Mouse (Mus musculus): ENCODE results near the gene Mrpl4. TPM values are rescaled to one million over a fixed set of nuclear protein-coding genes. Genes with fewer than 3 reads are reported as not detected.
A peak's percentile ranks its signal among the peaks of the same experiment; 100 is the strongest.

Gene Mrpl4
- polyA plus RNA-seq, 1 experiment from 2014 or later: 91.4 TPM

MicroRNA genes within 50 kb of the gene (microRNA counts, 519-probe panel; counts per million panel counts)
- microRNA mmu-miR-1900: 4,826 counts per million, percentile 84 among the panel's probes with 10 or more counts

Small RNA genes within 50 kb of the gene (microRNA-seq; reads per million reads assigned to microRNA genes)
- not detected for gene Mir1900

Other genes with a start within 250 kb of the Mrpl4 start
- gene Col5a3, start 187.7 kb upstream of the Mrpl4 start, polyA plus RNA-seq (2016; fragmentation: Nextera tagmentation; extraction: Ambion mirVana): 0.02 and 0.06 TPM in 2 replicates
- not detected in 2 replicates for gene Rdh8, start 184.2 kb upstream of the Mrpl4 start, polyA plus RNA-seq (2016; fragmentation: Nextera tagmentation; extraction: Ambion mirVana)
- gene A230050P20Rik, start 134.1 kb upstream of the Mrpl4 start, polyA plus RNA-seq (2016; fragmentation: Nextera tagmentation; extraction: Ambion mirVana): 7.9 TPM in 2 replicates
- gene Angptl6, start 123.0 kb upstream of the Mrpl4 start, polyA plus RNA-seq (2016; fragmentation: Nextera tagmentation; extraction: Ambion mirVana): 10.5 and 11.3 TPM in 2 replicates
- gene Ppan, start 114.6 kb upstream of the Mrpl4 start, polyA plus RNA-seq (2016; fragmentation: Nextera tagmentation; extraction: Ambion mirVana): 124 and 132 TPM in 2 replicates
- gene Eif3g, start 104.1 kb upstream of the Mrpl4 start, polyA plus RNA-seq (2016; fragmentation: Nextera tagmentation; extraction: Ambion mirVana): 303 and 313 TPM in 2 replicates
- gene Dnmt1, start 42.9 kb upstream of the Mrpl4 start, polyA plus RNA-seq (2016; fragmentation: Nextera tagmentation; extraction: Ambion mirVana): 97.3 and 101 TPM in 2 replicates
- 6.6 and 6.7 TPM in 2 replicates for gene S1pr2, start 26.0 kb upstream of the Mrpl4 start, polyA plus RNA-seq (2016; fragmentation: Nextera tagmentation; extraction: Ambion mirVana)
- gene Icam1, start 13.2 kb downstream of the Mrpl4 start, polyA plus RNA-seq (2016; fragmentation: Nextera tagmentation; extraction: Ambion mirVana): 9.9 TPM in 2 replicates
- gene Icam4, start 26.6 kb downstream of the Mrpl4 start, polyA plus RNA-seq (2016; fragmentation: Nextera tagmentation; extraction: Ambion mirVana): 231 and 238 TPM in 2 replicates
- 0.42 and 0.45 TPM in 2 replicates for gene Icam5, start 29.3 kb downstream of the Mrpl4 start, polyA plus RNA-seq (2016; fragmentation: Nextera tagmentation; extraction: Ambion mirVana)
- gene Zglp1, start 64.4 kb downstream of the Mrpl4 start, polyA plus RNA-seq (2016; fragmentation: Nextera tagmentation; extraction: Ambion mirVana): 0.62 TPM in 1 of 2 replicates, not detected in the other
- 0.77 and 0.98 TPM in 2 replicates for gene Gm49373, start 70.4 kb downstream of the Mrpl4 start, polyA plus RNA-seq (2016; fragmentation: Nextera tagmentation; extraction: Ambion mirVana)
- gene Fdx1l, start 70.9 kb downstream of the Mrpl4 start, polyA plus RNA-seq (2016; fragmentation: Nextera tagmentation; extraction: Ambion mirVana): 48.7 and 49.6 TPM in 2 replicates
- gene Gm38431, start 89.3 kb downstream of the Mrpl4 start, polyA plus RNA-seq (2016; fragmentation: Nextera tagmentation; extraction: Ambion mirVana): 1.2 and 2.1 TPM in 2 replicates
- gene Raver1, start 89.3 kb downstream of the Mrpl4 start, polyA plus RNA-seq (2016; fragmentation: Nextera tagmentation; extraction: Ambion mirVana): 39.8 and 43.8 TPM in 2 replicates
- gene Tyk2, start 128.5 kb downstream of the Mrpl4 start, polyA plus RNA-seq (2016; fragmentation: Nextera tagmentation; extraction: Ambion mirVana): 8.5 and 10.4 TPM in 2 replicates
- gene Cdc37, start 147.2 kb downstream of the Mrpl4 start, polyA plus RNA-seq (2016; fragmentation: Nextera tagmentation; extraction: Ambion mirVana): 221 and 228 TPM in 2 replicates
- gene Pde4a, start 163.0 kb downstream of the Mrpl4 start, polyA plus RNA-seq (2016; fragmentation: Nextera tagmentation; extraction: Ambion mirVana): 2.6 and 2.9 TPM in 2 replicates
- 39.8 and 41.6 TPM in 2 replicates for gene Keap1, start 236.6 kb downstream of the Mrpl4 start, polyA plus RNA-seq (2016; fragmentation: Nextera tagmentation; extraction: Ambion mirVana)
- 0.10 and 0.12 TPM in 2 replicates for gene S1pr5, start 245.7 kb downstream of the Mrpl4 start, polyA plus RNA-seq (2016; fragmentation: Nextera tagmentation; extraction: Ambion mirVana)

Data from liver, embryonic 12.5 days (tissue).